Mouse (Mus musculus): ENCODE measurements around the gene Stk32b.

GRCm38 (mm10) chr5:37512479-37512878, 204.5 kb downstream of the Stk32b start:
- TF ChIP-seq EP300 (optimal IDR thresholded peaks at IDR 0.05) (no peak), CTCF (IDR thresholded peaks at IDR 0.05; ENCODE audit: low read depth) (no peak)
